Mouse (Mus musculus): Measurements from ENCODE around the gene Csf3. TPM values are rescaled to one million over a fixed set of nuclear protein-coding genes. Genes with fewer than 3 reads are reported as not detected.
"Not testable (repeated sequence)": the region's sequence is repeated elsewhere in the genome, so short reads cannot be mapped to it uniquely, and the experiment has no call there.

Gene Csf3
- total RNA-seq, 2 experiments from 2014 or later, result not detected

DNA sequence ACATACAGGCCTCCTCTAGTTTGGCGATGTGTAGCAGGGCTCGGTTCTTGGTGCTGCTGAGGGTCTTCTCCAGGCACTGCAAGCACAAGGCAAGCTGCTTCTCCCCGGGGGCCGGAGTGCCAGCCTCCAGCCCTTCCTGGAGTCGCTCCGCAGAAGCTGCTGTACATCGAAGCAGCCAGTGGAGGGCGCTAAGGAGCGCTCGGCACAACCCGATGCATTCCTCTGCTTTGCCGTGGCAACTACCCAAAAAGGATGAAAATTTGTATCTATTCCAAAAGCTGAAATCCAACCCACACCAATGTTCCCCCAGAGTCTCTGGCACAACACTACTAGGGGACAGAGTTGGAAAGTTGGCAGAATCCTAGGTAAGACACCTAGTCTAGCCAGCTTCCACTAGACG is 16.8 kb downstream of the Csf3 start:
- H3K27ac ChIP-seq, result peak overlapping the region; percentile 95
- peak; percentile 88 for DNase-seq
- intact Hi-C loops (cut with DNase I), result loop anchor here (2.0 kb wide), 1 partner anchor 69 kb away; no protein-coding TSS in a partner anchor
- TF ChIP-seq CTCF (IDR thresholded peaks at IDR 0.05), result peak; percentile 98
- peak overlapping the region; percentile 43 for H3K4me3 ChIP-seq

DNA sequence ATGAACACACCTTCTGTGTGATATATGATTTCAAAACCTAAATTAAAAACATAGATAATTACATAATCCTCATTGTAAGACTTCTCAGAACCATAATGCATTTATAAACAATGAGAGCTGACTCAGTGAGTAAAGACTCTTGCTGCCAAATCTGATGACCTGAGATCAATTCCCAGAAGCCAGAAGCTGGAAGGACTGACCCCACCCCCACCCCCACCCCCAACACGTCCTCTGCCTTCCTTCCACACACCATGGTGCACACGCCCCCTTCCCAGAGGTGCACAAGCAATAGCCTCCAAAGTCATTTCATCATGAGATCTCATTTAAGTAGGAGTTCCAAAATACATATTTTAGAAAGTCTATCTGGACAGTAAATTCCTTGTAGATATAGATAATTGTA is 19.7 kb downstream of the Csf3 start:
- intact Hi-C loops (cut with DNase I), result loop anchor here (1.0 kb wide), 1 partner anchor 53 kb away; no protein-coding TSS in a partner anchor
- Histone ChIP-seq H3K27ac (peak overlapping the region; percentile 95), H3K4me3 (no peak overlapping the region)
- peak; percentile 15 for DNase-seq
- no peak for TF ChIP-seq CTCF (IDR thresholded peaks at IDR 0.05)

DNA sequence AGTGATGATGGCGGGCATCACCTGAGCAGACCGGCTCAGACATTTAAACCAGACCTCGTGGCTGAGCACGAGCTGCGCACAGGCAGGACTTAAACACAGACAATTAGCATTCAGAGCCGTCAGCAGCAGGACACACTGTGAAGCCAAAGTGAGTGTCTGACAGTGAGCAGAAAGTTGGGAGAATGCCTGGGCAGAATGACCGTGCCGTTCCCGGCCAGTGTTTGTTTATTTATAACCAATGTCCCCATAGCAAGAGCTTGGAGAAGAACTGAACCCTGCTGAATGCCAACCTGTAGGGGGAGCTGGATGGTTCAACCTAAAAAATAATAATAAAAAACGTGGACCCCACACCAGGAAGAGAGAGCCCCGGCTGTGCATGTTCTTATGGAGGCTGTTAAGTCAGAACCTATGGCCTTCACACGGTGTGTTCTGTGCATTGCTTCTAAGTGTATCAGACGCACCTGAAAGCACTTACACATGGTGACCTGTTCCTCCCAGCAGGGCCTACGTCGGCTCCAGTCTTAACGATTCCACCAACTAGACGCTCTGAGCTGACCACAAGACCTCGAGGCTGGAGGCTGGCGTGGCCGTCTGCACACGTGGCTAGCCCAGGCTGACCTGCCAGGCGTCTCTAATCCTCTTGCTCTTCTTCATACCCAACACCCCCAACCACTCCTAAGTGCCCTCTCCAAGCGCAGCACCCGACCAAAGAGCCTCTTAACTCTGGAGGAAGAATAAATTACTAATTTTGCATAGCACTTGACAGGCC is 20.6 kb downstream of the Csf3 start:
- peak; percentile 75 for TF ChIP-seq CTCF (IDR thresholded peaks at IDR 0.05)
- Histone ChIP-seq H3K27ac (peak overlapping the region; percentile 95), H3K4me3 (peak overlapping the region; percentile 14)
- DNase-seq, result peak; percentile 90
- intact Hi-C loops (cut with DNase I), result loop anchor here (1.0 kb wide), 1 partner anchor 52 kb away; no protein-coding TSS in a partner anchor

DNA sequence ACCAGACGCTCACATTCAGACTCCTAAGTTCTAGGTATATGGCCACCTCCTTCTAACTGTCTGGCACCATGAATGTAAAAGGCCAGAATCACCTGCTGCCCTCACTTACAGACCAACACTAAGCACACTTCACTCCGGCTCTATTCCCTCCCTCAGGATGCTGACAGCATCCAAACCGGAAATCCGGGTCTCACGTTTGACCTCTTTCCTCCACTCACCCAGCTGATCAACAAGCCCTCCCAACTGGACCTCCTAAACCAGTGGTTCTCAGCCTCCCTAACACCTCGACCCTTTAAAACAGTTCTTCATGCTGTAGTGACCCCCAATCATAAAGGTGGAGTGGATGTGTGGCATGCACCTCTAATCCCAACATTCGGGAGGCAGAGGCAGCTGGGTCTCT is 22.0 kb downstream of the Csf3 start:
- intact Hi-C loops (cut with DNase I), result no loop called here
- Histone ChIP-seq H3K4me3 (no peak overlapping the region), H3K27ac (peak overlapping the region; percentile 58)
- DNase-seq, result peak; percentile 7
- no peak for TF ChIP-seq CTCF (IDR thresholded peaks at IDR 0.05)

DNA sequence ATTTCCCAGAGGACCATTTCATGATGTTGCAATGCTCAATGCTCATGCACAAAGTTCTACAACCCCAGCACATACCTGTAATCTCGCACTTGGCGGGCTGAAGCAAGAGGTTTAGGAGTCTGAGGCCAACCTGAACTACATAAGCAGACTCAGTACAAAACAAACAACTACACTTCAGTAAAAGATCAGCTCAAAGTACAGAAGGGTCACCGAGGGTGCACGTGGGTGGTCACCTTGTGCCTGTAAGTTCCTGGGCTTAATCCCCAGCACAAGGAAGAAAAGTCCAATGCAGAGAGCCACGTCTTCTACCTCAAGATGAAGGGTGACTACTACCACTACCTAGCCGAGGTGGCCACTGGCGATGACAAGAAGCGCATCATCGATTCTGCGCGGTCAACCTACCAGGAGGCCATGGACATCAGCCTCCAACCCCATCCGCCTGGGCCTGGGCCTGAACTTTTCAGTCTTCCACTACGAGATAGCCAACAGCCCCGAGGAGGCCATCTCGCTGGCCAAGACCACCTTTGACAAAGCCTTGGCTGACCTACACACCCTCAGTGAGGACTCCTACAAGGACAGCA is 25.0 kb downstream of the Csf3 start:
- DNase-seq, result peak; percentile 10
- intact Hi-C loops (cut with DNase I), result no loop called here
- TF ChIP-seq CTCF (IDR thresholded peaks at IDR 0.05), result no peak
- Histone ChIP-seq H3K4me3 (no peak overlapping the region), H3K27ac (no peak overlapping the region)

DNA sequence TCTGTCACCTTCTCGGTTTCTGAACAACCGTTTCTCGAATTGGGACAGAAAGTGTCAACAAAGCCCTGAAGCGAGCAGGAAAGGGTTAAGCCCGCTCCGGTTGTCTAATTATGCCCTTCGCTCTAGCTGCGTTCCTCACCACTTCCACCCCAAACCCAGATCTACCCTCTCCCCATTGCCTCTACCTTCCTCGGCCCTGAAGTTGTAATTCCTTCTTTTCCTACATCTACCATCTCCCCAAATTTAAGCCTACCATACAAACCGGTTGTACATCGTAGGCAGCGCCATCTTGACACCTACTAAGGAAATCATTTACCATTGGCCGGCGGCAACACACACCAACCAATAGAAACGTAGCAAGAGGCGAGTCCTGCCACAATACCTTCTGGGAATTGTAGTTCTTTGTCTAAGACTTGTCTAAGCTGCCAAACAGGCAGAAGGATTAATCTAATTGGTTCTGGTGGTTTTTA is 28.1 kb downstream of the Csf3 start, which contains the start of gene Med24:
Gene Med24 (minus strand): TSS at position 317 of the 470 bp plus-strand sequence.
- peak; percentile 87 for DNase-seq
- TF ChIP-seq CTCF (IDR thresholded peaks at IDR 0.05), result no peak

DNA sequence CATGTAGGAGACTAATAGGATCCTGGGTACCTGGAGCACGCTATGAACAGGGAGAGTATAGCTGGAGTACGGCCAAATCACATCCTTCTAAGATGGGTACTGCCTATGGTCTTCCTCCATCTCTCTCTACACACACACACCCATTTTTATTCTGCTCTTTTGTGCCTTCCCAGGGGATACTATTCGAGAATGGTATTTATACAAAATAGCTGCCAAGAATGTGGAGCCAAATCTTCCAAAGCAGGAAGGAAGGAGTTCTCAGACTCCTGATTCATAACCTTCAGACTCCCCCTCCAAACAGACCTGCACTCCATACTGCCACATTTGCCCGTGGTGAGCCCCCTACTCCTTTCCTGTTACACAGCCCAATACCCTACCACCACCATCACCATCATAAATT is 29.7 kb downstream of the Csf3 start:
- DNase-seq, result no peak
- TF ChIP-seq CTCF (IDR thresholded peaks at IDR 0.05), result no peak
- intact Hi-C loops (cut with DNase I), result no loop called here
- H3K27ac ChIP-seq, result peak overlapping the region; percentile 32; the same call in 1 of the 2 replicates
- no peak overlapping the region for H3K4me3 ChIP-seq

More for the DNA sequence above, 28.1 kb downstream of the Csf3 start, which contains the start of gene Med24:
- peak within 1 kb of the TSS; percentile 90 for H3K4me3 ChIP-seq
- H3K27ac ChIP-seq, result peak within 1 kb of the TSS; percentile 88
- intact Hi-C loops (cut with DNase I), result no loop called here

DNA sequence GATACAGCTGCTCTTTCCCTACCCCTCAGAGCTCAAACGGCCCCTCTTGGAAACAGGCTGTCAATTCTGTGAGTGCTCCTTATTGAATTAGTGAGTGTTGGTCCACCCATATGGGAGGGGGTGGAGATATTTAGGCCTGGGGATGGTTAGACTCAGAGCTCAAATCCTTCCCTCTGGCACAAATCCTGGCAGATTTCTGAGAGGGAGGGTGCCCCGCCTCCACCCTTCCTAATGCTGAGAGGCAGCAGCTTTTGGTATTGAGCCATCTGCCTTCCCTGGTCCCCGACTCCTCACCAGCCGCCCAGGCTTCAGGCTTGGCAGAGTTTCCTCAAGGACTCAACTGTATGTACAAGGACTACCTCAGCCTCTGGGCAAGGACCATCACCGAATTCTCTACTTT is 30.1 kb downstream of the Csf3 start:
- Histone ChIP-seq H3K27ac (peak overlapping the region; percentile 32; the same call in 1 of the 2 replicates), H3K4me3 (no peak overlapping the region)
- intact Hi-C loops (cut with DNase I), result no loop called here
- peak; percentile 25 for DNase-seq
- TF ChIP-seq CTCF (IDR thresholded peaks at IDR 0.05), result no peak

DNA sequence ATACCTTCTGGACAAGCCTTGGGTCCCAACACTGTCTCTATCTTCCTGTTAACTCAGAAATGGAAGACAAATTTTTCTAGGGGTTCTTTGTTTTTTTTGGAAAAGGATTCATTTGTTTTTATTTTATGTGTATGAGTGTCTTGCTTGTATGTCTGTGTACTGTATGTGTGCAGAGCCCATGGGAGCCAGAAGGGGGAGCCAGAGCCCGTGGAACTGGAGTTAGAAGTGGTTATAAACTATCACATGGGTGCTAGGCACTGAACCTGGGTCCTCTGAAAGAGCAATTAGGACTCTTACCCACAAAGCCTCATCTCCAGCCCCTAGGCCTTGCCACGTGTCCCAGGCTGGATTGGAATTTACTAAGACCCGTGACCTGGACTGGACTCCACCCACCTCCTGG is 33.0 kb downstream of the Csf3 start:
- peak; percentile 15 for DNase-seq
- peak; percentile 45 for TF ChIP-seq CTCF (IDR thresholded peaks at IDR 0.05)
- Histone ChIP-seq H3K4me3 (no peak overlapping the region), H3K27ac (no peak overlapping the region)
- intact Hi-C loops (cut with DNase I), result no loop called here

DNA sequence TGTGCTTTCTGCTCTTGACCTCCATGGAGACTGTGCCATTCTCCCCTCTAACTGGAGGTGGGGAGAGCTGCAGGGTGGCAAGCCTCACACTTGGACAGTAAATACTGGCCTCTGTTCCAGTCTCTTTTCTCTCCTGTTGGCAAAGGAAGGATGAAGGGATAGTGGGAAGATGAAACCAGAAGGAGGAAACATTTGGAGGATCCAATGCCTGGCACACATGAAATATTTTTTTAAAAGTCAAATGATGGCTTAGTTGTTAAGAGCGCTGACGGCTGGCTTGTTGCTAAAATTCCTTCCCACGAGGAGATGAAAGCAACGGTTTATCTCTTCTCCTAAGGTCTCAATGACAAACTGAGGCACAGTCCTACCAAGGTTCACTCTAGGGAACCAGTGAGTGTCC is 34.0 kb downstream of the Csf3 start:
- DNase-seq, result peak; percentile 7
- intact Hi-C loops (cut with DNase I), result no loop called here

DNA sequence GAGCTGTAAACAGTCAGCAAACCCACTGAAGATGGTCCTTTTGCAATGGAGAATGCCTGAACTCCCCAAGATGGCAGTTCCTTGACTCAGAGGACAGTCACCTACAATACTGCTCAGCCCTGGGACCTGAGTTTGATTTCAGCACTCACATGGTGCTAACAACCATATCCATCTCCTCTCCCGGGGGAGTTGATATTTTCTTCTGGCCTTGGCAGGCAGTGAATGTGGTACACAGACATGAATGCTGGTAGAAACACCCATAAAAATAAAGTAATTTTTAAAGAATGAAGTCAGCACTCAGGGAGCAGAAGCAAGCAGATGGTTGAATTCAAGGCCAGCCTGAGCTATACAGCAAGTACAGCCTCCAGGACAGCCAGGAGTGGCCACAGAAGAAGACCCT is 35.1 kb downstream of the Csf3 start:
- H3K4me3 ChIP-seq, result no peak overlapping the region
- TF ChIP-seq CTCF (IDR thresholded peaks at IDR 0.05), result no peak

More for the DNA sequence above, 34.0 kb downstream of the Csf3 start:
- H3K4me3 ChIP-seq, result no peak overlapping the region
- TF ChIP-seq CTCF (IDR thresholded peaks at IDR 0.05), result no peak
- H3K27ac ChIP-seq, result no peak overlapping the region

DNA sequence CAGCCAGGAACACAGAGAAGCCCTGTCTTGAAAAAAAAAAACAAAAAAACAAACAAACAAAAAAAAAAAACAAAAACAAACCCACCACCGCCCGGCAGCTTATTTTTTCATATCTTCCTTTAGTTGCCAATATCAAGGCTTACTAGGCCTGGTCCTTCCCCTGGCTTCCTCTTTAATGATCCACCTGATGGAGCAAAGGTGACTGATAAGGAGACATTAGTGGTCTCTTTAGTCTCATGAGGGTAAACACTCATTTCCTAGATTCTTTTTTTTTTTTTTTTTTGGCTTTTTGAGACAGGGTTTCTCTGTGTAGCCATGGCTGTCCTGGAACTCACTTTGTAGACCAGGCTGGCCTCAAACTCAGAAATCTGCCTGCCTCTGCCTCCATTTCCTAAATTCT is 36.2 kb downstream of the Csf3 start:
- DNase-seq; H3K27ac ChIP-seq; H3K4me3 ChIP-seq; intact Hi-C loops (cut with DNase I): not testable (repeated sequence)

More for the DNA sequence above, 35.1 kb downstream of the Csf3 start:
- intact Hi-C loops (cut with DNase I), result no loop called here
- H3K27ac ChIP-seq, result no peak overlapping the region
- peak; percentile 7 for DNase-seq

DNA sequence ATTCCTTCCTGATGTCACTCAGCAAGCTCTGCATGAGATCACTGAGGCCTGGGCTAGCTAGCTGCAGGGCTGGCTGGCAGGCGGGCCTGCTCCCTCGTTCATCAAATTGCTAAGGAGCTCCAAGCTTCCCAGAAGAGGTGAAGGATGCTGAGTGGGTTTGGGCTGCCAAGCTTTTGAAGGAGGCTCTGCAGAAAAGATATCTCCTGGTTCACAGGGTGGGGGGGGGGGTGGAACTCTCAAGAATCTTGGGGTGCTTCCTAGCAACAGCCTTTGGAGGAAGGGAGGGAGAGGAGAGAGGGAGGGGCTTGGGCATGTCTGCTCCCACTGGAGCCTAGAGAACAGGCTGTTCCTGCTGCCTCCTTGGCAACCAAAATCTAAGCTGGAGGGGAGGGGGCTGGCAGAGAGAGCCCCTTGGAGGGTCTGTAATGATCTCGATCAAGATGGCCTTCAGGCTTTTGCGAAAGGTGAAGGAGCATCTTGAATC is 37.4 kb downstream of the Csf3 start:
- TF ChIP-seq CTCF (IDR thresholded peaks at IDR 0.05), result no peak
- peak; percentile 45 for DNase-seq
- intact Hi-C loops (cut with DNase I), result no loop called here
- Histone ChIP-seq H3K27ac (peak overlapping the region; percentile 65), H3K4me3 (no peak overlapping the region)
